Mouse (Mus musculus): ENCODE results near the gene Ccdc9b.

DNA sequence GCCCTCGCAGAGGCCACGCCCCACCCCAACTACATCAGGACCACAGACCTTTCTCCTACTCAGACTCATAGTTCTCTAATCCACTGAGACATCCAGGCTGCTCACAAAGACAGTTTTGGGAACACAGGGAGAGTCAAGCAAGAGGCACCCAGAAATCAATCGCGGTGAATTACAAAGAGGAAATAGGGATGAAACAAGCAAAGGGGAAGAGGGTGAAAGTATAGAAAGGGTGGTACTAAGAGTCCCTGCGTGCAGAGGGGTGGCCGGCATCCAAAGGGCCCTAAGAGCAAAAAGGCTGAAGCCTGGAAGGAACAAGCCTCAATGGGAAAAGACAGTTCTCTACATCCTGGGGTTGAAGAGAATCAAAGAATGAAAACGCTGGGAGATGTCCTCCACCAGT lies 17.8 kb downstream of the Ccdc9b start:
- TF ChIP-seq GATA1 (IDR thresholded peaks at IDR 0.05; ENCODE audit: borderline replicate concordance, low read length) (no peak), FLI1 (IDR thresholded peaks at IDR 0.05; ENCODE audit: low read length) (no peak)

Data from megakaryocyte, embryonic 14.5 days (primary cell).